Mouse (Mus musculus): ENCODE data around the gene Agtpbp1. TPM values are rescaled to one million over a fixed set of nuclear protein-coding genes. Genes with fewer than 3 reads are reported as not detected.

Gene Agtpbp1
- polyA plus RNA-seq, 1 experiment = 62.8 TPM

DNA sequence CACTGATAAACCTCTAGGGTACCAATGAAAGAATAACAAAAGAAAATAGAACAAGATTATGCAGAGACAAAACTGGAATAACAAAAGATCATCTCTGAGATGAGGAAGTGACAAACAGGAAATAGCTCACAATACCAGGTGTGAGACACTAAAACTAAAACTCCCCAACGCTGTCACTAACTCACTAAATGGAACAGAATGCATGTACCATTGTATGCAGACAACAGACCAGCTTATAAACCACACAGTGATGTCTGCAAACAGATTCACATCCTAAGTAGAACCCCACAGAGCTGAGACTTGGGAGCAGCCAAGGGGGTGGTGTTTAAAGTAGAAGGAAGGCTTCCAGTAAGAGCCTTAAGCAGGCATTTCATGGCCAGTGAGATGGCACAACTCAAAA is 128.8 kb downstream of the Agtpbp1 start:
- no peak overlapping the region for H3K27ac ChIP-seq (ENCODE audit: insufficient read depth, low read length)
- TF ChIP-seq CTCF (IDR thresholded peaks at IDR 0.05; ENCODE audit: borderline replicate concordance, insufficient read depth, low read length) = no peak
- no peak for TF ChIP-seq POLR2A (IDR thresholded peaks at IDR 0.05; ENCODE audit: low read depth, low read length)
- H3K4me1 ChIP-seq (ENCODE audit: control insufficient read depth, insufficient read depth, low read length) = peaks cover 14% of the 10 kb centered on the region
- H3K4me3 ChIP-seq (ENCODE audit: insufficient read depth, low read length) = no peak overlapping the region

DNA sequence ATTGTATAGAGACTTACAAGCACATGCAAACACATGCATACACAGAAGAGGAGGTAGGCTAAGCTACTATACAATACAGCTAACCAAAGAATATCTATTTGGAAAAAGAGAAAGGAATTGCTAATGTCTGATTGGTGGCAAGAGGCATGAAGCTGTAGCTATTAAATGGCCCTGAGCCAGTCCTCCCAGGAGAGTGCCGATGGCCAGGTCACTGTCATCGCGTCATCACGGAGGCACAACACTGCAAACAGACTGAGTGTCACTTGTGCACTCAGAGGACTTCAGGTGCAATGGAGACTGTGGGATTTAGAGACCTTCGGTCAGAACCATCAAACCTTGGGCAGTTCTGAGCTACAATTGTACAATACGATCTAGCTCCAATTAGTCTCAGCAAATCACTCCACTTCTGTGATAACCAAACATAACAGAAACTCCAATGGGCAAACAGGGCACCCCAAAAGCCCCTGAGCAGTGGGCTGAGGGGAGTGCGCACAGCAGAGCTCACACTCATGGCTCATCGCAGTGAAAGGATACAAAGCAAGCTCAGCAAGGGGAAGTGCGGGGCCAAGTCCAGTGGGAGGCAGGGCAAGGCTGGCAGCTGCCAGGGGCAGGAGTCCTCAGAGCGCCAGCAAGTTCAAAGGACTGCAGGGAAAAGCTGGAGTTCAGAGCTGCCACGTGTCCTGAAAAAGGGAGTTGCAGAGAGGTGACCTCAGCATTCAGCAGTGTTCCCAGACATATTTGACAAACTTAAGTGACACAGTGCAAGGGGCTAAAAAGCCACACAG is 130.8 kb downstream of the Agtpbp1 start:
- TF ChIP-seq CTCF (IDR thresholded peaks at IDR 0.05; ENCODE audit: borderline replicate concordance, insufficient read depth, low read length) (no peak), POLR2A (IDR thresholded peaks at IDR 0.05; ENCODE audit: low read depth, low read length) (no peak)
- Histone ChIP-seq H3K4me3 (ENCODE audit: insufficient read depth, low read length) (no peak overlapping the region), H3K27ac (ENCODE audit: insufficient read depth, low read length) (no peak overlapping the region), H3K4me1 (ENCODE audit: control insufficient read depth, insufficient read depth, low read length) (peaks cover 14% of the 10 kb centered on the region)

DNA sequence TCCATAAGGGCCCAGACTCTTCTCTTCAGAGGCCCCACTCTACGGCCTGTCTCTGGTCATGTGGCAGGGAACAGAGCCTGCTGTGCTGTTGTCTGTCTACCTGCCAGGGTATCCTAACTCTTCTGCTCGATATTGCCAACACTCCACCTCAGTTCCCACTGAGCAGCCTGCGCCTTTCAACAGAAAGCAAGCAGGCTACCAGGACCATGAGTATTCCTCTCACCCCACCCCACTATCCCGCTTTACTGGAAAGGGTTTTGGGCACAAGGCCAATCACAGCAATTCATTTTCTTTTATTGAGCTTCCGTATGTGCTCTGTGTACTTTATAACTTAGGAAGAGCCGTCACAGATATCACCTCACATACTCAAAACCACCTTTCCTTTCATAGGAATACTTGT is 131.4 kb downstream of the Agtpbp1 start:
- TF ChIP-seq CTCF (IDR thresholded peaks at IDR 0.05; ENCODE audit: borderline replicate concordance, insufficient read depth, low read length) (no peak), POLR2A (IDR thresholded peaks at IDR 0.05; ENCODE audit: low read depth, low read length) (no peak)
- Histone ChIP-seq H3K4me1 (ENCODE audit: control insufficient read depth, insufficient read depth, low read length) (peaks cover 14% of the 10 kb centered on the region), H3K27ac (ENCODE audit: insufficient read depth, low read length) (no peak overlapping the region), H3K4me3 (ENCODE audit: insufficient read depth, low read length) (no peak overlapping the region)

DNA sequence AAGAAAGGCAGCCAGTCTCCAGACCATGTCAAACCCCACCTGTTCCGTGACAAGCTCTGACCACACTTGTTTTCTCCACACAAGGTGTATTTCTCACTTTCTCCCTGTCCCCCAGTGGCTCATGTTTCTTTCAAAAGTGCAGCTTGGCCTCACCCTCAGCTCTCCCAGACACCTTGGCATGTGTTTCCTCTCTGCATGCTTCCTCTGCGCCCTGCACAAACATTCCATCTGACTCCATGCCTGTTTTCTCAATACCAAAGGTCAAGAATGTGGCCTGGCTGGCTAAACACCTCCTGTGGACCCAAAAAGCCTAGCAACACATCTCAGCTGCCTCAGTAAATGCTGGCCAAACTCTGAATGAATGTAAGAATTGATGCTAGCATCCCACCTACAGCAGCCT is 132.0 kb downstream of the Agtpbp1 start:
- TF ChIP-seq CTCF (IDR thresholded peaks at IDR 0.05; ENCODE audit: borderline replicate concordance, insufficient read depth, low read length) = no peak
- no peak for TF ChIP-seq POLR2A (IDR thresholded peaks at IDR 0.05; ENCODE audit: low read depth, low read length)
- no peak overlapping the region for H3K4me3 ChIP-seq (ENCODE audit: insufficient read depth, low read length)
- H3K27ac ChIP-seq (ENCODE audit: insufficient read depth, low read length) = no peak overlapping the region
- H3K4me1 ChIP-seq (ENCODE audit: control insufficient read depth, insufficient read depth, low read length) = peaks cover 14% of the 10 kb centered on the region

DNA sequence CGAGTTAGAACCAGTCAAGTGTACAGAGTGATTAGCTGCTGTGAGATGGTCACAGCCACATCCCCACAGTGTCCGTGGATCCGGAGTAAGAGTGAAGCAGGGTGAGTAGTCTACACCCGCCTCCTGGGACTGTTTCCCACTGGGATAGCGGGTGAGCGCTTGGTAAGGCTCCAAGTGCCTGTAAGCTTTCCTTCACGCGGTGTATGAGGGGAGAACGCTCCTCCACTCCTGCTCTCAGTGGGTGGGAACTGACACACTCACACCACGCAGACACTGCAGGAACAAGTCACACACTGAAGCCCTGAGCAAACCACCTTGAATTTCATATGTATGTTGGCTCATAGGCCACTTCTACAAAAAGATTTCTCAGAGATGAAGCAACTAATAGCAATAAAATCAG is 134.2 kb downstream of the Agtpbp1 start:
- peaks cover 13% of the 10 kb centered on the region for H3K4me1 ChIP-seq (ENCODE audit: control insufficient read depth, insufficient read depth, low read length)
- TF ChIP-seq POLR2A (IDR thresholded peaks at IDR 0.05; ENCODE audit: low read depth, low read length) (no peak), CTCF (IDR thresholded peaks at IDR 0.05; ENCODE audit: borderline replicate concordance, insufficient read depth, low read length) (no peak)
- no peak overlapping the region for H3K4me3 ChIP-seq (ENCODE audit: insufficient read depth, low read length)
- no peak overlapping the region for H3K27ac ChIP-seq (ENCODE audit: insufficient read depth, low read length)

DNA sequence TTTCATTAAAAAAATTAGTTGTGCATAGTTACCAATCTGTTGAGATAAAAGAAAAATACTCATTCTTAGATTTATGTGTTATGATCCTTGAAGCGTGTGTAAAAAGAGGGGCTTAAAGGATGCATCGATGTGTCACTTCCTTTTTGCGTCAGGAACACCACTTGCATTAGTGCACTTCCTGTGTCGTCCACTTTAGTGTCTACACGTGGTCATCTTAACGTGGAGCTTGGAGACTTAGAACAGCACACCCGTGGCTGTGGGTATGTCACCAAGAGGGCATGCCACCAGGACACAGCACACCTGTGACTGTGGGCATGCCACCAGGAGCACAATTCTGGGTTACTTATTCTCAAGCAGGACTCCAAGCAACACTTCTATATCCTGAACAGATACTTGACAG is 137.9 kb downstream of the Agtpbp1 start:
- no peak overlapping the region for H3K27ac ChIP-seq (ENCODE audit: insufficient read depth, low read length)
- no peak overlapping the region for H3K4me3 ChIP-seq (ENCODE audit: insufficient read depth, low read length)
- no peak for TF ChIP-seq CTCF (IDR thresholded peaks at IDR 0.05; ENCODE audit: borderline replicate concordance, insufficient read depth, low read length)
- no peak for TF ChIP-seq POLR2A (IDR thresholded peaks at IDR 0.05; ENCODE audit: low read depth, low read length)
- H3K4me1 ChIP-seq (ENCODE audit: control insufficient read depth, insufficient read depth, low read length) = no peaks in the 10 kb centered on the region

DNA sequence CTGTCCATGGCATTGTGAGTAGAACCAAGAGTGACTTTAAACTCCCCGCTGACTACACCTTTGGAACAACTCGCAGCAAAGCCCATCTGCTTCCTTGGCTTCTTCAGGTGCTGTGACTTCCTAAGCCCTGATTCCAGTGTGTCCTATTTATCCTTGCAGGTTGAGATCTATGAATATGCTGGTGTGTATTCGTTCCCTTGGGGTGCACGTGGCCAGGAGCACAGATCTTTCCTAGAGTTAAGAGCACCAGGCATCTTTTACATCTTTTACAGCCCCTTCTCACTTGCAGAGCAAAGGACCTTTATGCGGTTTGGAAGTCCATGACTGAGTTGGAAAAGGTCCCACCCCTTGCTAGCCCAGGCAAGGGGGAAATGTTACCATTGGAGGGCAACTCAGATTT is 139.8 kb downstream of the Agtpbp1 start:
- Histone ChIP-seq H3K27ac (ENCODE audit: insufficient read depth, low read length) (no peak overlapping the region), H3K4me3 (ENCODE audit: insufficient read depth, low read length) (no peak overlapping the region), H3K4me1 (ENCODE audit: control insufficient read depth, insufficient read depth, low read length) (no peaks in the 10 kb centered on the region)
- TF ChIP-seq CTCF (IDR thresholded peaks at IDR 0.05; ENCODE audit: borderline replicate concordance, insufficient read depth, low read length) (no peak), POLR2A (IDR thresholded peaks at IDR 0.05; ENCODE audit: low read depth, low read length) (no peak)

DNA sequence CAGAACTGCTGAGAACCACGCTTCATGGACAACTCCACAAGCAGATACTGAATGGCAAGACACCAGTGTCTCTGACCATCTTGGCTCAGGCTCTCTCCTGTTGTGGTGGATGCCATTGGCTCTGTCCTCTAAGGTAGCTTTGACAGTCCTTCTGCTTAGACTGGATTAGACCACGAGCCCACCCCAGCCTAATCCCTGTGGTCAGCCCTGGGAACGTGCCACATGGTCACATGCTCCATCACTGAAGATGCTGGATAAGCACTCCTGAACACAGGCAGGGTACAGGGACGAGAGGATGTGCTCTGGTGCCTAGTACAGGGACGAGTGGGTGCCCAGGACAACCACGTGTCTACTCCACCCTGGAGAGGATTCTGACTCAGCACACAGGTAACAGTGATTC is 140.7 kb downstream of the Agtpbp1 start:
- Histone ChIP-seq H3K4me1 (ENCODE audit: control insufficient read depth, insufficient read depth, low read length) (no peaks in the 10 kb centered on the region), H3K27ac (ENCODE audit: insufficient read depth, low read length) (no peak overlapping the region), H3K4me3 (ENCODE audit: insufficient read depth, low read length) (no peak overlapping the region)
- TF ChIP-seq POLR2A (IDR thresholded peaks at IDR 0.05; ENCODE audit: low read depth, low read length) (no peak), CTCF (IDR thresholded peaks at IDR 0.05; ENCODE audit: borderline replicate concordance, insufficient read depth, low read length) (no peak)

DNA sequence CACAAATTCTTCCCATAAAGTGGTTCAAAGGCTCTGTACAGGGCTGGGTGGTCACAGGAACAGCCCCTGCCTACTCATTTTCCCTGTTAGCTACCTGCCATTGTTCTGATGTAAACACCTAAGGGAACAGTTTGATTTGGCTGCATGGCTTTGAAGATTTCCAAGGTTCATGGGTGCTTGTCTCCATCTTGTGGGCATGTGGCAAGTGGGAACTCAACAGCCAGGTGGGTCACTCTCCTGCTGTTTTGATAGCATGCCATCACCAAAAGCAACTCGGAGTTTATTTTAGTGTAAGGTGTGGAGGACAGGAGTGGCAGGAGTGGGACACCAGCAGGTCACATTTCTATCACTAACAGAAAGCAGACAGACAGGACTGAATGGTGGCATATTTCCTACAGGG is 145.3 kb downstream of the Agtpbp1 start:
- Histone ChIP-seq H3K4me1 (ENCODE audit: control insufficient read depth, insufficient read depth, low read length) (no peaks in the 10 kb centered on the region), H3K27ac (ENCODE audit: insufficient read depth, low read length) (no peak overlapping the region), H3K4me3 (ENCODE audit: insufficient read depth, low read length) (no peak overlapping the region)
- TF ChIP-seq CTCF (IDR thresholded peaks at IDR 0.05; ENCODE audit: borderline replicate concordance, insufficient read depth, low read length) (no peak), POLR2A (IDR thresholded peaks at IDR 0.05; ENCODE audit: low read depth, low read length) (no peak)

DNA sequence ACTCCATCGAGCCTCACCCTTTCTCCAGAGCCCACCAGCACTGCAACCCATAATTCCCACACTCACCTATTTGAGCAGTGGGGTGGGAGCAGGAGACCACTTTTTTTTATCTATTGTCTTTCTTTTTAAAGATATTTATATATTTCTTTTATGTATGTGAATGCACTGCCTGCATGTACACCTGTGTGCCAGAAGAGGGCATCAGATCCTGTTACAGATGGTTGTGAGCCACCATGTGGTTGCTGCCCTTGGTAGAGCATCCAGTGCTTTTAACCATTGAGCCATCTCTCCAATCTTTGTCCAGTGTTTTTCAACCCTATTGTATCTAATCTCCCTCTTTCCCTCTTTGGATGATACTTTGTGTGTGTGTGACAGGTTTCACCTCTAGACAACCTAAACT is 150.5 kb downstream of the Agtpbp1 start:
- H3K4me3 ChIP-seq (ENCODE audit: insufficient read depth, low read length) = no peak overlapping the region
- TF ChIP-seq CTCF (IDR thresholded peaks at IDR 0.05; ENCODE audit: borderline replicate concordance, insufficient read depth, low read length) (0 out of 2 replicates have a peak, but pooled peaks have one; percentile 20), POLR2A (IDR thresholded peaks at IDR 0.05; ENCODE audit: low read depth, low read length) (no peak)
- H3K27ac ChIP-seq (ENCODE audit: insufficient read depth, low read length) = no peak overlapping the region
- H3K4me1 ChIP-seq (ENCODE audit: control insufficient read depth, insufficient read depth, low read length) = no peaks in the 10 kb centered on the region
